Mouse (Mus musculus) cortical plate, adult 2 months (tissue): ENCODE data around the gene Bcap31. TPM values are rescaled to one million over a fixed set of nuclear protein-coding genes. Genes with fewer than 3 reads are reported as not detected.

Source experiments
- H3K27ac ChIP-seq: fragments of 200-500 bp; 2 replicates; pipeline ENCODE4 v1.5.1; 2012; ENCODE audit warnings: low read length, control low read depth, inconsistent platforms; ENCODE audit not compliant: insufficient read depth
- H3K4me1 ChIP-seq: fragments of 200-500 bp; 2 replicates; pipeline ENCODE4 v1.6.1; 2011; ENCODE audit warnings: low read length; ENCODE audit not compliant: control insufficient read depth, insufficient read depth
- H3K4me3 ChIP-seq: fragments of 200-500 bp; 2 replicates; pipeline ENCODE4 v1.5.1; 2011; ENCODE audit warnings: mild to moderate bottlenecking, low read length, control low read depth; ENCODE audit not compliant: insufficient read depth
- CTCF ChIP-seq: fragments of 200-500 bp; IDR thresholded peaks from 2 replicates; pipeline ENCODE4 v1.5.1; 2011; ENCODE audit warnings: mild to moderate bottlenecking, control low read depth, low read length; ENCODE audit not compliant: insufficient read depth; ENCODE audit errors: extremely low read depth
- POLR2A ChIP-seq: fragments of 200-500 bp; IDR thresholded peaks from 2 replicates; pipeline ENCODE4 v1.6.1; 2011; ENCODE audit warnings: mild to moderate bottlenecking, low read length, control low read depth; ENCODE audit not compliant: insufficient read depth; ENCODE audit errors: extremely low read depth
- polyA plus RNA-seq: library from polyadenylated mRNA; depleted of rRNA; stranded (reverse); fragments of >200 nt; gene quantifications from 2 replicates; pipeline ENCODE4 v1.2.3, GENCODE M21; 2012; rRNA removed

The Bcap31 gene
- polyA plus RNA-seq, 1 experiment = 88.1 TPM

DNA sequence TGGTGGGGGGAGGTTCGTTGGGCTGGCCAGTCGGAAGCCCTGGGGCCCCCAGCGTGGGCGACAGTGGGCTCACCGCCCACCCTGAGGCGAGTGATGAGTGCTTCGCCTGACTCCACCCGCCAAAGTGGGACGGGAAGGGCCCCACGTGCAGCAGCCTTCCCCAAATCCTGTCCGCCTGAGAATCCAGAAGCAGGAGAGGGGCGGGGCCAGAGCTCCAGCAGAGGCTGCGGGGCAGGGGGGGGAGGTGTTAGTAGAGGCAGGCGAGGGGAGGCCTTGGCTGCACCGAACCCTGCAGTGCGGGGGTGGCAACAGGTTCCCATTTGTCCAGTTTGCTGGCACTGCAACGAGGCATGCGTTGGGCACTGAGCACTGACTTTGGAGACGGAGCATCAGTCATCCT is 78.6 kb downstream of the Bcap31 start:
- H3K4me3 ChIP-seq = peak overlapping the region; percentile 5; the same call in 1 of the 2 replicates
- TF ChIP-seq POLR2A (no peak), CTCF (no peak)
- no peaks in the 10 kb centered on the region; the same call in 1 of the 2 replicates for H3K4me1 ChIP-seq
- H3K27ac ChIP-seq = no peak overlapping the region

Other genes with a start within 250 kb of the Bcap31 start
- gene Bgn, start 232.6 kb downstream of the Bcap31 start, polyA plus RNA-seq = 16.3 and 16.6 TPM in 2 replicates
- gene Atp2b3, start 213.1 kb downstream of the Bcap31 start, polyA plus RNA-seq = 41.7 and 46.2 TPM in 2 replicates
- 0.81 and 1.2 TPM in 2 replicates for gene Dusp9, start 76.8 kb downstream of the Bcap31 start, polyA plus RNA-seq
- gene Pnck, start 56.1 kb downstream of the Bcap31 start, polyA plus RNA-seq = 90.2 and 98.5 TPM in 2 replicates
- gene Slc6a8, start 43.0 kb downstream of the Bcap31 start, polyA plus RNA-seq = 111 and 134 TPM in 2 replicates
- gene Abcd1, start 422 bp upstream of the Bcap31 start, polyA plus RNA-seq = 16.6 and 16.9 TPM in 2 replicates
- gene Plxnb3, start 40.9 kb upstream of the Bcap31 start, polyA plus RNA-seq = 17.3 and 20.3 TPM in 2 replicates
- gene Srpk3, start 58.2 kb upstream of the Bcap31 start, polyA plus RNA-seq = 21.1 and 23.5 TPM in 2 replicates
- gene Idh3g, start 70.7 kb upstream of the Bcap31 start, polyA plus RNA-seq = 609 and 638 TPM in 2 replicates
- 148 and 151 TPM in 2 replicates for gene Ssr4, start 70.9 kb upstream of the Bcap31 start, polyA plus RNA-seq
- 86.2 and 93.6 TPM in 2 replicates for gene Pdzd4, start 108.8 kb upstream of the Bcap31 start, polyA plus RNA-seq
- gene Avpr2, start 175.9 kb upstream of the Bcap31 start, polyA plus RNA-seq = not detected in 2 replicates
- gene L1cam, start 179.9 kb upstream of the Bcap31 start, polyA plus RNA-seq = 91.8 and 97.1 TPM in 2 replicates
- gene Arhgap4, start 205.7 kb upstream of the Bcap31 start, polyA plus RNA-seq = 6.5 and 7.9 TPM in 2 replicates
- 74.5 and 80.4 TPM in 2 replicates for gene Naa10, start 205.8 kb upstream of the Bcap31 start, polyA plus RNA-seq
- 6.7 and 8.7 TPM in 2 replicates for gene Renbp, start 214.7 kb upstream of the Bcap31 start, polyA plus RNA-seq